Mouse (Mus musculus): ENCODE measurements at regions not wholly inside any gene's neighbourhood (a gene's known extent, or its start where the extent isn't known, plus 50 kb on each side); places are given as distances from the start of the nearest gene placed in this dataset.
"Not testable (repeated sequence)": the region's sequence is repeated elsewhere in the genome, so short reads cannot be mapped to it uniquely, and the experiment has no call there.

GRCm38 (mm10) chr17:79547524-79547923 is 64.1 kb upstream of the Rmdn2 start:
- no peak for DNase-seq (ENCODE audit: low spot score)

- not testable (repeated sequence) for DNase-seq (ENCODE audit: low spot score)
These were observed 61.3 kb upstream of the Rmdn2 start for GRCm38 (mm10) chr17:79550409-79550808.

GRCm38 (mm10) chr17:79553850-79554249 is 57.8 kb upstream of the Rmdn2 start:
- peak; percentile 9 for DNase-seq (ENCODE audit: low spot score)

- no peak for DNase-seq (ENCODE audit: low spot score)
These were observed 56.1 kb upstream of the Rmdn2 start for GRCm38 (mm10) chr17:79555593-79555992.
